In genomic region chr6:37150038-37150437, GRCm38 (mm10) we compare ENCODE assay signal across 30 mouse cellular contexts.
DNase-seq lines count a peak whose midpoint lies in the region; ATAC-seq and TF ChIP-seq lines count a peak whose summit lies in the region.
"Had no signal": no experiment of that assay in that cellular context is flagged by ENCODE, and none has a peak within 500 bp of the region (broad histone marks: within the 10 kb centered on the region; RNA-seq: fewer than 3 reads in every experiment).

No protein-coding gene starts in this region.

- H3K4me3 ChIP-seq in testis, adult 2 months (ENCODE audit: control insufficient read depth, low read depth, low read length), result no peak overlapping the region
- H3K4me3 ChIP-seq in hindbrain, embryonic 12.5 days, result no peak overlapping the region
- H3K4me3 ChIP-seq: embryonic facial prominence, embryonic 13.5 days; erythroblast, embryonic 14.5 days; forebrain, embryonic 12.5 days; heart, adult 2 months; heart, embryonic 12.5 days; layer of hippocampus, adult 2 months; limb, embryonic 12.5 days; liver, embryonic 15.5 days; lung, embryonic 15.5 days; midbrain, embryonic 12.5 days; neural tube, embryonic 13.5 days had no signal

- no peaks in the 10 kb centered on the region for H3K9me3 ChIP-seq in hindbrain, embryonic 12.5 days (replicated peaks)
- H3K9me3 ChIP-seq: embryonic facial prominence, embryonic 13.5 days; forebrain, embryonic 12.5 days; G1E; heart, embryonic 12.5 days; limb, embryonic 12.5 days; liver, embryonic 15.5 days; lung, embryonic 15.5 days; midbrain, embryonic 12.5 days; neural tube, embryonic 13.5 days had no signal

- intact Hi-C loops in left cerebral cortex, postnatal 36 days (cut with DNase I), result no loop called here

- peak; percentile 42 for ATAC-seq in megakaryocyte progenitor cell, adult 5-6 weeks (replicated peaks; ENCODE audit: poor library complexity)
- ATAC-seq in hindbrain, embryonic 12.5 days (ENCODE audit: low FRiP score), result no peak
- ATAC-seq: CD4-positive, CD25-positive, alpha-beta regulatory T cell, adult 4 months; forebrain, postnatal 0 days; hindbrain, embryonic 16.5 days had no signal

- no peaks in the 10 kb centered on the region for H3K27me3 ChIP-seq in testis, adult 2 months (ENCODE audit: control insufficient read depth, insufficient read depth, low read length)
- no peaks in the 10 kb centered on the region for H3K27me3 ChIP-seq in hindbrain, embryonic 12.5 days
- H3K27me3 ChIP-seq: embryonic facial prominence, embryonic 13.5 days; forebrain, embryonic 12.5 days; heart, embryonic 12.5 days; limb, embryonic 12.5 days; liver, embryonic 15.5 days; lung, embryonic 15.5 days; midbrain, embryonic 12.5 days; neural tube, embryonic 13.5 days had no signal

- H3K4me1 ChIP-seq in testis, adult 2 months (ENCODE audit: control insufficient read depth, insufficient read depth, low read length), result no peaks in the 10 kb centered on the region
- H3K4me1 ChIP-seq in hindbrain, embryonic 12.5 days, result no peaks in the 10 kb centered on the region
- H3K4me1 ChIP-seq: forebrain, embryonic 12.5 days; liver, embryonic 15.5 days; lung, embryonic 15.5 days; midbrain, embryonic 12.5 days; neural tube, embryonic 13.5 days had no signal

- TF ChIP-seq CTCF in testis, adult 2 months (IDR thresholded peaks at IDR 0.05; ENCODE audit: control insufficient read depth, insufficient read depth, insufficient replicate concordance, low read depth, low read length), result 0 out of 2 replicates have a peak, but pooled peaks have one; percentile 2

- H3K4me2 ChIP-seq in hindbrain, embryonic 12.5 days (replicated peaks), result no peak overlapping the region
- H3K4me2 ChIP-seq: embryonic facial prominence, embryonic 13.5 days; forebrain, embryonic 12.5 days; heart, embryonic 12.5 days; limb, embryonic 12.5 days; liver, embryonic 15.5 days; lung, embryonic 15.5 days; midbrain, embryonic 12.5 days; neural tube, embryonic 13.5 days had no signal

- 74% methylated on average over 4 of the region's 4 CpGs for WGBS in hindbrain, embryonic 12.5 days

- no peak overlapping the region for H3K9ac ChIP-seq in hindbrain, embryonic 12.5 days
- H3K9ac ChIP-seq: embryonic facial prominence, embryonic 13.5 days; forebrain, embryonic 12.5 days; forebrain, postnatal 0 days; heart, embryonic 12.5 days; limb, embryonic 12.5 days; liver, embryonic 15.5 days; lung, embryonic 15.5 days; midbrain, embryonic 12.5 days; neural tube, embryonic 13.5 days had no signal

- TF ChIP-seq POLR2A in testis, adult 2 months (IDR thresholded peaks at IDR 0.05; ENCODE audit: control insufficient read depth, low read depth, low read length), result no peak

- H3K36me3 ChIP-seq in testis, adult 2 months (ENCODE audit: control insufficient read depth, insufficient read depth, low read length), result no peaks in the 10 kb centered on the region
- H3K36me3 ChIP-seq in hindbrain, embryonic 12.5 days, result no peaks in the 10 kb centered on the region
- H3K36me3 ChIP-seq: embryonic facial prominence, embryonic 13.5 days; forebrain, embryonic 12.5 days; G1E; heart, embryonic 12.5 days; limb, embryonic 12.5 days; liver, embryonic 15.5 days; lung, embryonic 15.5 days; midbrain, embryonic 12.5 days; neural tube, embryonic 13.5 days had no signal

- peak; percentile 27 for DNase-seq in left cerebral cortex, postnatal 36 days (ENCODE audit: low spot score in 2 of 2)
- DNase-seq in left cerebral cortex, adult 11 months (ENCODE audit: low spot score), result no peak
- DNase-seq in testis, postnatal 14 days (ENCODE audit: low spot score), result no peak
- peak; percentile 50 for DNase-seq in brain, adult 2 months (ENCODE audit: low read depth, low spot score)
- DNase-seq in retina, embryonic 14.5 days (ENCODE audit: low spot score), result no peak
- DNase-seq: adrenal gland, postnatal 14 days; cerebellum, adult 11-12 months; cerebellum, adult 9-11 months; gastrocnemius, postnatal 14 days; heart, adult 2 months; kidney, adult 2 months; kidney, postnatal 36 days had no signal

- H3K27ac ChIP-seq in testis, adult 2 months (ENCODE audit: control insufficient read depth, insufficient read depth, low read depth, low read length), result no peak overlapping the region
- H3K27ac ChIP-seq in hindbrain, embryonic 12.5 days, result no peak overlapping the region
- H3K27ac ChIP-seq: embryonic facial prominence, embryonic 13.5 days; forebrain, embryonic 12.5 days; heart, adult 2 months; layer of hippocampus, adult 2 months; limb, embryonic 12.5 days; liver, embryonic 15.5 days; lung, embryonic 15.5 days; macrophage; midbrain, embryonic 12.5 days; neural tube, embryonic 13.5 days had no signal

Comparison
In these comparisons a context has a peak if more than half of its experiments do, and no peak if none do; other contexts are left out.
1. DNase-seq: peak in left cerebral cortex, postnatal 36 days (2 of 2) and brain, adult 2 months (single experiment); none in left cerebral cortex, adult 11 months (single experiment), testis, postnatal 14 days (single experiment) and retina, embryonic 14.5 days (single experiment).